Mouse (Mus musculus): ENCODE data around the gene Gamt. TPM values are rescaled to one million over a fixed set of nuclear protein-coding genes. Genes with fewer than 3 reads are reported as not detected.
"Not testable (repeated sequence)": the region's sequence is repeated elsewhere in the genome, so short reads cannot be mapped to it uniquely, and the experiment has no call there.

Gene Gamt
- polyA plus RNA-seq, 1 experiment from 2014 or later = 55.5 TPM

GRCm38 (mm10) chr10:80226416-80227165 is 34.2 kb downstream of the Gamt start, which contains the start of gene Mum1:
Gene Mum1 (plus strand): TSS chr10:80226434.
- Histone ChIP-seq H3K36me3 (peaks cover 25% of the 10 kb centered on the region), H3K27me3 (replicated peaks) (no peaks in the 10 kb centered on the region), H3K27ac (ENCODE audit: poor library complexity, severe bottlenecking) (peak within 1 kb of the TSS; percentile 91), H3K4me3 (peak within 1 kb of the TSS; percentile 89), H3K9ac (peak within 1 kb of the TSS; percentile 98), H3K4me2 (peak within 1 kb of the TSS; percentile 88), H3K4me1 (replicated peaks) (peaks cover 28% of the 10 kb centered on the region), H3K9me3 (replicated peaks) (no peaks in the 10 kb centered on the region)
- under 1% methylated on average over 63 of the region's 75 CpGs for WGBS
- peak; percentile 99 for ATAC-seq (ENCODE audit: insufficient number of reproducible peaks, low FRiP score)

- no peaks in the 10 kb centered on the region for H3K27me3 ChIP-seq (replicated peaks)
- WGBS = under 1% methylated on average over 14 of the region's 14 CpGs
- no peak overlapping the region for H3K9ac ChIP-seq
- peak overlapping the region; percentile 88 for H3K4me2 ChIP-seq
- H3K36me3 ChIP-seq = peaks cover 21% of the 10 kb centered on the region
- H3K4me1 ChIP-seq (replicated peaks) = peaks cover 33% of the 10 kb centered on the region
- no peaks in the 10 kb centered on the region for H3K9me3 ChIP-seq (replicated peaks)
- H3K4me3 ChIP-seq = peak overlapping the region; percentile 89
- ATAC-seq (ENCODE audit: insufficient number of reproducible peaks, low FRiP score) = 0 out of 2 replicates have a peak, but pooled peaks have one; percentile 0
- H3K27ac ChIP-seq (ENCODE audit: poor library complexity, severe bottlenecking) = peak overlapping the region; percentile 77
Observed at GRCm38 (mm10) chr10:80226071-80226415, 34.8 kb downstream of the Gamt start.

GRCm38 (mm10) chr10:80223137-80223536 is 37.7 kb downstream of the Gamt start:
- H3K27me3 ChIP-seq (replicated peaks); H3K9me3 ChIP-seq (replicated peaks); ATAC-seq (ENCODE audit: insufficient number of reproducible peaks, low FRiP score): not testable (repeated sequence)

GRCm38 (mm10) chr10:80220676-80221075 is 40.1 kb downstream of the Gamt start:
- H3K27me3 ChIP-seq (replicated peaks) = 0 out of 2 replicates have a peak, but pooled peaks cover 5% of the 10 kb centered on the region
- H3K9ac ChIP-seq = no peak overlapping the region
- H3K36me3 ChIP-seq = no peaks in the 10 kb centered on the region
- 43% methylated on average over 8 of the region's 9 CpGs for WGBS
- no peak overlapping the region for H3K4me2 ChIP-seq
- H3K4me1 ChIP-seq (replicated peaks) = peaks cover 12% of the 10 kb centered on the region
- no peak overlapping the region for H3K27ac ChIP-seq (ENCODE audit: poor library complexity, severe bottlenecking)
- no peak for ATAC-seq (ENCODE audit: insufficient number of reproducible peaks, low FRiP score)
- H3K4me3 ChIP-seq = no peak overlapping the region
- H3K9me3 ChIP-seq (replicated peaks) = no peaks in the 10 kb centered on the region

More at GRCm38 (mm10) chr10:80223137-80223536, 37.7 kb downstream of the Gamt start:
- H3K27ac ChIP-seq (ENCODE audit: poor library complexity, severe bottlenecking); H3K36me3 ChIP-seq; H3K9ac ChIP-seq; H3K4me2 ChIP-seq; H3K4me3 ChIP-seq: not testable (repeated sequence)
- 91% methylated on average over 2 of the region's 2 CpGs for WGBS
- peaks cover 23% of the 10 kb centered on the region for H3K4me1 ChIP-seq (replicated peaks)

- 28% methylated on average over 16 of the region's 16 CpGs for WGBS
- Histone ChIP-seq H3K27me3 (replicated peaks) (0 out of 2 replicates have a peak, but pooled peaks cover 5% of the 10 kb centered on the region), H3K4me3 (no peak overlapping the region), H3K9ac (no peak overlapping the region), H3K4me2 (no peak overlapping the region), H3K4me1 (replicated peaks) (no peaks in the 10 kb centered on the region), H3K9me3 (replicated peaks) (no peaks in the 10 kb centered on the region), H3K27ac (ENCODE audit: poor library complexity, severe bottlenecking) (no peak overlapping the region), H3K36me3 (no peaks in the 10 kb centered on the region)
- ATAC-seq (ENCODE audit: insufficient number of reproducible peaks, low FRiP score) = no peak
Observed at GRCm38 (mm10) chr10:80215048-80215772, 45.6 kb downstream of the Gamt start.

GRCm38 (mm10) chr10:80211547-80212103 is 49.2 kb downstream of the Gamt start:
- 57% methylated on average over 7 of the region's 7 CpGs for WGBS
- not testable (repeated sequence) for H3K9ac ChIP-seq; ATAC-seq (ENCODE audit: insufficient number of reproducible peaks, low FRiP score); H3K27ac ChIP-seq (ENCODE audit: poor library complexity, severe bottlenecking); H3K4me3 ChIP-seq; H3K4me1 ChIP-seq (replicated peaks); H3K36me3 ChIP-seq; H3K4me2 ChIP-seq; H3K9me3 ChIP-seq (replicated peaks)
- peaks cover 26% of the 10 kb centered on the region for H3K27me3 ChIP-seq (replicated peaks)

- ATAC-seq (ENCODE audit: insufficient number of reproducible peaks, low FRiP score) = peak; percentile 29; the same call in 1 of the 2 replicates
- WGBS = 17% methylated on average over 24 of the region's 24 CpGs
- Histone ChIP-seq H3K27ac (ENCODE audit: poor library complexity, severe bottlenecking) (no peak overlapping the region), H3K9me3 (replicated peaks) (no peaks in the 10 kb centered on the region), H3K4me2 (peak overlapping the region; percentile 39), H3K27me3 (replicated peaks) (peaks cover 24% of the 10 kb centered on the region), H3K4me3 (no peak overlapping the region), H3K9ac (peak overlapping the region; percentile 29; the same call in 1 of the 2 replicates), H3K4me1 (replicated peaks) (peaks cover 11% of the 10 kb centered on the region), H3K36me3 (no peaks in the 10 kb centered on the region)
Observed at GRCm38 (mm10) chr10:80208841-80209371, 51.9 kb downstream of the Gamt start.

GRCm38 (mm10) chr10:80208248-80208647 is 52.6 kb downstream of the Gamt start:
- WGBS = 80% methylated on average over 4 of the region's 4 CpGs
- Histone ChIP-seq H3K4me3 (no peak overlapping the region), H3K9ac (no peak overlapping the region), H3K4me2 (no peak overlapping the region), H3K9me3 (replicated peaks) (no peaks in the 10 kb centered on the region), H3K4me1 (replicated peaks) (peaks cover 14% of the 10 kb centered on the region), H3K27me3 (replicated peaks) (peaks cover 24% of the 10 kb centered on the region), H3K27ac (ENCODE audit: poor library complexity, severe bottlenecking) (no peak overlapping the region), H3K36me3 (no peaks in the 10 kb centered on the region)
- ATAC-seq (ENCODE audit: insufficient number of reproducible peaks, low FRiP score) = no peak

Small RNAs within 50 kb of the gene (microRNA-seq; reads per million reads assigned to microRNA genes)
- gene Mir6911 = 1.4 reads per million

Other genes with a start within 250 kb of the Gamt start
- gene Arhgap45, start 244.4 kb downstream of the Gamt start, polyA plus RNA-seq (2016; fragmentation: Nextera tagmentation; extraction: Ambion mirVana) = 7.5 and 8.5 TPM in 2 replicates
- gene Polr2e, start 221.2 kb downstream of the Gamt start, polyA plus RNA-seq (2016; fragmentation: Nextera tagmentation; extraction: Ambion mirVana) = 132 and 135 TPM in 2 replicates
- 677 and 717 TPM in 2 replicates for gene Gpx4, start 213.8 kb downstream of the Gamt start, polyA plus RNA-seq (2016; fragmentation: Nextera tagmentation; extraction: Ambion mirVana)
- gene Sbno2, start 155.4 kb downstream of the Gamt start, polyA plus RNA-seq (2016; fragmentation: Nextera tagmentation; extraction: Ambion mirVana) = 13.0 and 14.6 TPM in 2 replicates
- gene Stk11, start 145.2 kb downstream of the Gamt start, polyA plus RNA-seq (2016; fragmentation: Nextera tagmentation; extraction: Ambion mirVana) = 10.8 and 13.8 TPM in 2 replicates
- gene Atp5d, start 122.4 kb downstream of the Gamt start, polyA plus RNA-seq (2016; fragmentation: Nextera tagmentation; extraction: Ambion mirVana) = 827 and 861 TPM in 2 replicates
- 1.7 and 3.6 TPM in 2 replicates for gene Cbarp, start 120.2 kb downstream of the Gamt start, polyA plus RNA-seq (2016; fragmentation: Nextera tagmentation; extraction: Ambion mirVana)
- 25.9 and 28.9 TPM in 2 replicates for gene Midn, start 112.7 kb downstream of the Gamt start, polyA plus RNA-seq (2016; fragmentation: Nextera tagmentation; extraction: Ambion mirVana)
- 110 and 118 TPM in 2 replicates for gene Cirbp, start 95.0 kb downstream of the Gamt start, polyA plus RNA-seq (2016; fragmentation: Nextera tagmentation; extraction: Ambion mirVana)
- 10.4 and 11.7 TPM in 2 replicates for gene 1600002K03Rik, start 88.1 kb downstream of the Gamt start, polyA plus RNA-seq (2016; fragmentation: Nextera tagmentation; extraction: Ambion mirVana)
- 16.6 and 17.2 TPM in 2 replicates for gene Efna2, start 81.5 kb downstream of the Gamt start, polyA plus RNA-seq (2016; fragmentation: Nextera tagmentation; extraction: Ambion mirVana)
- 43.0 and 45.9 TPM in 2 replicates for gene Mum1, start 34.6 kb downstream of the Gamt start, polyA plus RNA-seq (2016; fragmentation: Nextera tagmentation; extraction: Ambion mirVana)
- 438 and 454 TPM in 2 replicates for gene Ndufs7, start 11.9 kb downstream of the Gamt start, polyA plus RNA-seq (2016; fragmentation: Nextera tagmentation; extraction: Ambion mirVana)
- 37.4 and 41.9 TPM in 2 replicates for gene Dazap1, start 474 bp upstream of the Gamt start, polyA plus RNA-seq (2016; fragmentation: Nextera tagmentation; extraction: Ambion mirVana)
- gene Rps15, start 31.4 kb upstream of the Gamt start, polyA plus RNA-seq (2016; fragmentation: Nextera tagmentation; extraction: Ambion mirVana) = 577 and 591 TPM in 2 replicates
- 0.89 and 1.4 TPM in 2 replicates for gene Apc2, start 35.0 kb upstream of the Gamt start, polyA plus RNA-seq (2016; fragmentation: Nextera tagmentation; extraction: Ambion mirVana)
- 32.7 and 32.8 TPM in 2 replicates for gene 2310011J03Rik, start 59.5 kb upstream of the Gamt start, polyA plus RNA-seq (2016; fragmentation: Nextera tagmentation; extraction: Ambion mirVana)
- gene Pcsk4, start 68.5 kb upstream of the Gamt start, polyA plus RNA-seq (2016; fragmentation: Nextera tagmentation; extraction: Ambion mirVana) = 1.0 and 1.5 TPM in 2 replicates
- gene Reep6, start 68.9 kb upstream of the Gamt start, polyA plus RNA-seq (2016; fragmentation: Nextera tagmentation; extraction: Ambion mirVana) = 3.1 and 3.7 TPM in 2 replicates
- gene Adamtsl5, start 87.4 kb upstream of the Gamt start, polyA plus RNA-seq (2016; fragmentation: Nextera tagmentation; extraction: Ambion mirVana) = 5.3 and 6.7 TPM in 2 replicates
- gene Plk5, start 95.4 kb upstream of the Gamt start, polyA plus RNA-seq (2016; fragmentation: Nextera tagmentation; extraction: Ambion mirVana) = not detected in 2 replicates
- 6.1 and 6.2 TPM in 2 replicates for gene Mex3d, start 126.6 kb upstream of the Gamt start, polyA plus RNA-seq (2016; fragmentation: Nextera tagmentation; extraction: Ambion mirVana)
- 176 and 181 TPM in 2 replicates for gene Mbd3, start 138.5 kb upstream of the Gamt start, polyA plus RNA-seq (2016; fragmentation: Nextera tagmentation; extraction: Ambion mirVana)
- gene Uqcr11, start 145.8 kb upstream of the Gamt start, polyA plus RNA-seq (2016; fragmentation: Nextera tagmentation; extraction: Ambion mirVana) = 951 and 1,026 TPM in 2 replicates
- gene Tcf3, start 172.6 kb upstream of the Gamt start, polyA plus RNA-seq (2016; fragmentation: Nextera tagmentation; extraction: Ambion mirVana) = 85.8 and 89.4 TPM in 2 replicates
- gene Onecut3, start 233.8 kb upstream of the Gamt start, polyA plus RNA-seq (2016; fragmentation: Nextera tagmentation; extraction: Ambion mirVana) = not detected in 2 replicates